Mouse (Mus musculus): ENCODE measurements around the gene Tnn. TPM values are rescaled to one million over a fixed set of nuclear protein-coding genes. Genes with fewer than 3 reads are reported as not detected.

The Tnn gene
- 0.03 and 0.05 TPM in 2 replicates for polyA plus RNA-seq (2015; fragmentation: Nextera tagmentation; extraction: Ambion mirVana)

DNA sequence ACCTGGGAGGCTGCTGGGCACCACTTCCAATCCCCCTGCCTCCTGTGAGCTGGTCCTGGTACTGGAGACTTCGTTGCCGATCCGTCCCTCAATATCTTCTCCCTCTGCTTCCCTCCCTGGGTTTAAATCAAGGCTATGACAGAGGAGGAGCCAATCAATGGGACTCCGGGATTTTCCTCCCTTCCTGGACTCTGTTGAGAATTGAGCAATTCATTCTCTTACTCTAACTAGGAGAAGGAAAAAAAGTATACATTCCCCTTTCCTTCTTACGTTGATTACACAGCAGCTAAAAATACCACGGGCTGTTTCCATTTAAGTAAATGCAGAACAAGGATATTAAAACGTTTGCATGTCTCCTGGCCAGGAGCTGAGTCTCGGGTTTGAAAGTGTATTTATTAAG, at the start of gene Tnn:
Gene Tnn, minus strand, starts transcription at position 101 of the 400 bp plus-strand sequence.
- H3K36me3 ChIP-seq: no peaks in the 10 kb centered on the region
- no peak within 1 kb of the TSS for H3K4me2 ChIP-seq
- H3K9ac ChIP-seq: no peak within 1 kb of the TSS
- H3K27ac ChIP-seq: no peak within 1 kb of the TSS
- H3K9me3 ChIP-seq (replicated peaks): no peaks in the 10 kb centered on the region
- no peak for DNase-seq
- H3K4me1 ChIP-seq (replicated peaks): no peaks in the 10 kb centered on the region
- H3K4me3 ChIP-seq (replicated peaks): no peak within 1 kb of the TSS
- no peaks in the 10 kb centered on the region for H3K27me3 ChIP-seq
- 48% methylated on average over 8 of the region's 8 CpGs for WGBS (ENCODE audit: insufficient replicate concordance)
- no peak for ATAC-seq (ENCODE audit: low read depth)

GRCm38 (mm10) chr1:160195337-160195663, 41.9 kb upstream of the Tnn start:
- 0% methylated on average over 13 of the region's 13 CpGs for WGBS (ENCODE audit: insufficient replicate concordance)

GRCm38 (mm10) chr1:160194529-160195336, 41.4 kb upstream of the Tnn start, which contains the start of gene Mrps14:
TSS of gene Mrps14 (plus strand) at chr1:160195215.
- 8% methylated on average over 31 of the region's 31 CpGs for WGBS (ENCODE audit: insufficient replicate concordance)
- Histone ChIP-seq H3K4me2 (peak within 1 kb of the TSS; percentile 72), H3K27me3 (no peaks in the 10 kb centered on the region), H3K4me3 (replicated peaks) (peak within 1 kb of the TSS; percentile 79), H3K4me1 (replicated peaks) (peaks cover 19% of the 10 kb centered on the region), H3K9ac (peak within 1 kb of the TSS; percentile 81), H3K27ac (peak within 1 kb of the TSS; percentile 72), H3K36me3 (peaks cover 20% of the 10 kb centered on the region), H3K9me3 (replicated peaks) (no peaks in the 10 kb centered on the region)
- ATAC-seq (ENCODE audit: low read depth) (peak; percentile 99), DNase-seq (peak; percentile 98)

More at GRCm38 (mm10) chr1:160195337-160195663, 41.9 kb upstream of the Tnn start:
- Histone ChIP-seq H3K27me3 (no peaks in the 10 kb centered on the region), H3K9ac (peak overlapping the region; percentile 81), H3K27ac (peak overlapping the region; percentile 72), H3K4me2 (peak overlapping the region; percentile 72), H3K36me3 (peaks cover 23% of the 10 kb centered on the region), H3K4me3 (replicated peaks) (peak overlapping the region; percentile 79), H3K9me3 (replicated peaks) (no peaks in the 10 kb centered on the region), H3K4me1 (replicated peaks) (peaks cover 19% of the 10 kb centered on the region)
- ATAC-seq (ENCODE audit: low read depth): peak; percentile 53
- DNase-seq: no peak

DNA sequence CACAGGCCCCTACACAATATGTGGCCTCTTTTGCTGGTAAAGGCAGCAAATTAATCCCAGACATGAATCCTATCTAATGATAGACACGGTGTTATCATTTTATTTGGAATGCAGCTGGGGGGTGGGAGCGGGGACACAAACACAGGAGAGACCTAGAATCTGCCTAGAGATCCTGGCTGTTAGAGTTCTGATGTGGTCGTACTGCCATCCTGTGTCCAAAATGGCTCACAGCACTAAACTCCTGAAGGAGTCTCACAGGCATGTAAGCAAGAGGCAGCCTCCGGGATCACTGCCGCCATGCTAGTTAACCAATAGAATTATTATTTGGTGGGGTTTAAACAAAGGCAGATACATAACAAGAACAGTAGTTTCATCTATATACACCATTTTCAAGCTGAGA, 31.1 kb upstream of the Tnn start:
- H3K4me2 ChIP-seq: no peak overlapping the region
- H3K4me1 ChIP-seq (replicated peaks): no peaks in the 10 kb centered on the region
- H3K36me3 ChIP-seq: no peaks in the 10 kb centered on the region
- H3K9ac ChIP-seq: no peak overlapping the region
- WGBS (ENCODE audit: insufficient replicate concordance): 27% methylated on average over 5 of the region's 5 CpGs
- no peaks in the 10 kb centered on the region for H3K27me3 ChIP-seq
- no peak overlapping the region for H3K27ac ChIP-seq
- no peak for ATAC-seq (ENCODE audit: low read depth)
- no peak for DNase-seq
- H3K4me3 ChIP-seq (replicated peaks): no peak overlapping the region
- no peaks in the 10 kb centered on the region for H3K9me3 ChIP-seq (replicated peaks)

DNA sequence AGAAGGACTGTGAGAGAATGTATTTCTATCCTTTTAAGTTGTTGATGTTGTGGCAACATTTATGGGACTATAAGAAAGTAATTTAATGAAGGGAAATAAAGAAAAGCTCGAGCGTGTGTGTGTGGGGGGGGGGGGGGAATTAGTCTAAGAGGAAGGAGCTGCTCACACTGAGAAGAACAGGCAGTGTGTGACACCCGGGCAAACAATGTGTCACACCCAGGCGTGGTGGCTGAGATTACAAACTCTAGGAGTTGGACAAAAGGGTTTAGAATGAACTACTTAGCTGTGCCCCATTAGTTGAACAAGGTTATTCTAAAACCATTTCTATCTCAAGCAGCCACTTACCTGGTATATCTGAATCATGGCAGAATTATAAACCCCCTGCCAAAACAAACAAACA, 27.8 kb upstream of the Tnn start:
- no peaks in the 10 kb centered on the region for H3K27me3 ChIP-seq
- no peak overlapping the region for H3K9ac ChIP-seq
- WGBS (ENCODE audit: insufficient replicate concordance): 35% methylated on average over 4 of the region's 4 CpGs
- DNase-seq (no peak), ATAC-seq (ENCODE audit: low read depth) (no peak)
- H3K4me3 ChIP-seq (replicated peaks): no peak overlapping the region
- no peaks in the 10 kb centered on the region for H3K36me3 ChIP-seq
- no peak overlapping the region for H3K4me2 ChIP-seq
- H3K27ac ChIP-seq: no peak overlapping the region
- no peaks in the 10 kb centered on the region for H3K9me3 ChIP-seq (replicated peaks)
- no peaks in the 10 kb centered on the region for H3K4me1 ChIP-seq (replicated peaks)

DNA sequence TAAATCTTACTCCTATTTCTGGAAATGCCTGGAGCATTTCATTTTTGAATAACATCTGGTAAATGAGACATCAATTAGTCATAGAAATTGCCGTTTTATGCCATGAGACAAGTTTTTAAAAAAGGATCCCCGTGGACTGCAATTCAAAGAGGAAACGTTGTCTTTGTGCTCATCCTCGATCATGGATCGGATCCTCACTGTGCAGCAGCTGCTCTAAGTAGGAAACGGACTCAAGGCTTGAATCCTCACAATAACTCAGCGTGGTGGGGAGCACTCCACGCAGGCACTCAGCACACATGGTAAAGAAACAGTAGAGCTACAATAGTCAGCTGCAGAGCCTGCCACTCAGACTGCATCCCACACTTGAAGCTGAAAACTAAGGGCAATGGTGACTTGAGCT, 23.5 kb upstream of the Tnn start:
- H3K9ac ChIP-seq: no peak overlapping the region
- ATAC-seq (ENCODE audit: low read depth): no peak
- no peak for DNase-seq
- WGBS (ENCODE audit: insufficient replicate concordance): 72% methylated on average over 8 of the region's 8 CpGs
- no peak overlapping the region for H3K4me2 ChIP-seq
- H3K4me1 ChIP-seq (replicated peaks): no peaks in the 10 kb centered on the region
- no peaks in the 10 kb centered on the region for H3K36me3 ChIP-seq
- no peaks in the 10 kb centered on the region for H3K9me3 ChIP-seq (replicated peaks)
- no peak overlapping the region for H3K4me3 ChIP-seq (replicated peaks)
- no peak overlapping the region for H3K27ac ChIP-seq
- no peaks in the 10 kb centered on the region for H3K27me3 ChIP-seq

DNA sequence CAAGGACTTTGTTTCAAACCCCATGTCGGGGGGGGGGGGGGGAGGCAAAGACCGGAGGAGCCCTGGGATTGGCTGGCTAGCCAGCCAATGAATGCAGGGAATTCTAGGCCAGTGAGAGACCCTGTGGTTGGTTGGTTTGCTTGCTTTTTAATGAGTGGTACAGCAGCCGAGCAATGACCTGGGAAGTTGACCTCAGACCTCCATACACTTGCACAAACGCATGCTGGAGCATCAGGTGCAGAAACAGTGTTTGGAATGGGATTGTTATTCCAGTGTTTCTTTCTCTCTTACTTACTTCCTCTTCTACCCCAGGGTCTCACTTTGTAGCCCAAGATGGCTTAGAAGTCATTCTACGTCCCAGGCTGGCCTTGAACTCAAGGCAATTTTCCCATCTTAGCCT, 13.2 kb upstream of the Tnn start:
- H3K27me3 ChIP-seq: no peaks in the 10 kb centered on the region
- DNase-seq (no peak), ATAC-seq (ENCODE audit: low read depth) (no peak)
- no peak overlapping the region for H3K27ac ChIP-seq
- H3K4me2 ChIP-seq: no peak overlapping the region
- H3K9ac ChIP-seq: no peak overlapping the region
- H3K4me3 ChIP-seq (replicated peaks): no peak overlapping the region
- WGBS (ENCODE audit: insufficient replicate concordance): 59% methylated on average over 3 of the region's 5 CpGs
- H3K36me3 ChIP-seq: no peaks in the 10 kb centered on the region
- H3K4me1 ChIP-seq (replicated peaks): no peaks in the 10 kb centered on the region
- no peaks in the 10 kb centered on the region for H3K9me3 ChIP-seq (replicated peaks)

DNA sequence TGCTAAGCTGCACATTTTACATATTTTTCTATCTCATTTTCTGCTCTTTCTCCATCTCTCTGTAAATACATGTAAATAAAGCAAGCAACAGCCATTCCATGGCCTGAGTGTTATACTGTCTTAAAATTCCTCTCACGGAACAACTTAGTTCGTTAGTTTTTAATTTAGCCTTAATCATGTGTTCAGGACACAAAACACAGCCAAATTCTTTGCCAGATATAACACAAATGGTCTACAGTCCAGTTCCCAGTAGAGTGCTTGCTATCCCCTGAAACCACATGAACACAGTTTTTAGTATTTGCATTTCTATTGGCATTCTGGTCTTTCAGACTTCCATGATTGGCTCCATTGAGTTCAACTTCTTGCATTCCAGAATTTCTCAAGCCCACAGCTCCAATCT, 4.8 kb upstream of the Tnn start:
- 66% methylated on average over 2 of the region's 2 CpGs for WGBS (ENCODE audit: insufficient replicate concordance)
- DNase-seq: no peak
- no peak overlapping the region for H3K4me3 ChIP-seq (replicated peaks)

DNA sequence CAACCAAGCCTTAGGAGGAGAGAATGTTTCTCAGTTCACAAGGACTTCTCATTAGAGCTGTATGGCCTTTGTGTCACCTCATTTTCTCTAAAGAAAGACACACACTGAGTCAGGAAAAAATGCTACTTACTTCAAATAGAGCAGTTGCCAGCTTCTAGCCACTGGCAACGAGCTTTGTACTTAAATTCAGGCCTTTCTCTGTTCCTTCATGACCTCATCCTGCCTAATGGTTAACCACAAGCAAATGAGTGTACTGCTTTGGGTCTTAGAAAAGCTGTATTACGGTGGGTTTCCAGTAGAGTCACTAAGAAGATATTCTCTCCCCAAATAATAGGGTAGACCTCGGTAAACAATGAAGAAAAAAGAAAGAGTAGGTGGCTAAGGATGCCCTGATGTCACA, 2.7 kb downstream of the Tnn start:
- Histone ChIP-seq H3K4me1 (replicated peaks) (no peaks in the 10 kb centered on the region), H3K9ac (no peak overlapping the region), H3K27ac (no peak overlapping the region), H3K36me3 (no peaks in the 10 kb centered on the region), H3K4me3 (replicated peaks) (no peak overlapping the region), H3K27me3 (no peaks in the 10 kb centered on the region), H3K4me2 (no peak overlapping the region), H3K9me3 (replicated peaks) (no peaks in the 10 kb centered on the region)
- WGBS (ENCODE audit: insufficient replicate concordance): 37% methylated on average over 3 of the region's 3 CpGs
- ATAC-seq (ENCODE audit: low read depth): no peak
- no peak for DNase-seq

More for the DNA sequence above, 4.8 kb upstream of the Tnn start:
- Histone ChIP-seq H3K4me1 (replicated peaks) (no peaks in the 10 kb centered on the region), H3K9ac (no peak overlapping the region), H3K36me3 (no peaks in the 10 kb centered on the region), H3K27me3 (no peaks in the 10 kb centered on the region), H3K4me2 (no peak overlapping the region), H3K9me3 (replicated peaks) (no peaks in the 10 kb centered on the region), H3K27ac (no peak overlapping the region)
- ATAC-seq (ENCODE audit: low read depth): no peak

DNA sequence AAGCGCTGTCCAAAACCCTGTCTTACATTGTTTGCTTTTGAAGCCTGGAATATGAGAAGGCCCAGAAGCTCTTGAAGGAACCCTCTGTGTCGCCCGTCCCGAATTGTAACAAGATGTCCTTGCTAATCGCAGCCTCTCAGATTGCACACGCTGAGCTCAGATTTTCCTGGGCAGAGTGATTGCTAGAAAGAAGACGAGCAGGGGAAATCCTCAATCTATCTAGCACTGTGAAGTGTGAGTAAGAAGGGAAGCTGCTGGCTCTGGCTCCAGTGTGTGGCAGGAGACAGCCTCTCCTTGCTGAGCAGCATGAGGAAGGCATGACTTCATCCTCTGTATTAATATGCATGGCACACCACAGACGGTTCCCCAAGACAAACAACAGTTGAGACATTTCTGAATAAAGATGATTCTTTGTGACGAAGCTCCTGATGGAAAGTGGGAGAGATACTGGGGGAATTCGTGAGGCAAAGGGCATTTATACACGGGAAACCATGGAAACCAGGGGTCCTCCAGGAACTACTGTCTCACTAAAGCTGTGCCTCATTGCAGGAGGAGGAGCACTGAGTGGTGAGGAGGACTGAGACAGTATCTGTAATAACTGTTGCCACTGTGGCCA, 4.0 kb downstream of the Tnn start:
- H3K4me1 ChIP-seq (replicated peaks): no peaks in the 10 kb centered on the region
- no peaks in the 10 kb centered on the region for H3K36me3 ChIP-seq
- no peak overlapping the region for H3K4me2 ChIP-seq
- no peaks in the 10 kb centered on the region for H3K9me3 ChIP-seq (replicated peaks)
- WGBS (ENCODE audit: insufficient replicate concordance): 56% methylated on average over 11 of the region's 11 CpGs
- no peak for ATAC-seq (ENCODE audit: low read depth)
- no peak overlapping the region for H3K27ac ChIP-seq
- no peak overlapping the region for H3K4me3 ChIP-seq (replicated peaks)
- DNase-seq: no peak
- H3K9ac ChIP-seq: no peak overlapping the region
- H3K27me3 ChIP-seq: no peaks in the 10 kb centered on the region

DNA sequence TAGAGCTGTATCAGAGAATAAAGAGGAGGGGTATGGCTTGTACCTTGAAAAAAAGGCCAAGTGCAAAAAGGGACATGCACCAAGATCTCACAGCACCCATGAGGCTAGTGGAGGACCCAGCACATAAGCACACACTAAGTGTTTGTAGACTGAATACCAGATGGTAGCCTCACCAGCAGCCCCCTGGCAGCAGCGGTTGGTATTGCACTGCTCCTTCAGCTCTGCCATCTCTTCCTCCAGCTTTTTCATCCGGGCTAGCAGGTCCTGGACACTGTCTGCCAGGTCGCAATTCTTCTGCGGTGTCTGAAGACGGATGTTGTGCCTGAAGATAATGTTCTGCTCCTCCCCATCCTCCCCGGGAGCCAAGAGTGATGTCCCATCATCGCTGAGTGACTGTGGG, 6.1 kb downstream of the Tnn start:
- Histone ChIP-seq H3K4me3 (replicated peaks) (no peak overlapping the region), H3K9me3 (replicated peaks) (no peaks in the 10 kb centered on the region), H3K27me3 (no peaks in the 10 kb centered on the region), H3K4me1 (replicated peaks) (no peaks in the 10 kb centered on the region), H3K9ac (no peak overlapping the region), H3K4me2 (no peak overlapping the region), H3K27ac (no peak overlapping the region), H3K36me3 (no peaks in the 10 kb centered on the region)
- WGBS (ENCODE audit: insufficient replicate concordance): 63% methylated on average over 7 of the region's 7 CpGs
- DNase-seq (no peak), ATAC-seq (ENCODE audit: low read depth) (no peak)

DNA sequence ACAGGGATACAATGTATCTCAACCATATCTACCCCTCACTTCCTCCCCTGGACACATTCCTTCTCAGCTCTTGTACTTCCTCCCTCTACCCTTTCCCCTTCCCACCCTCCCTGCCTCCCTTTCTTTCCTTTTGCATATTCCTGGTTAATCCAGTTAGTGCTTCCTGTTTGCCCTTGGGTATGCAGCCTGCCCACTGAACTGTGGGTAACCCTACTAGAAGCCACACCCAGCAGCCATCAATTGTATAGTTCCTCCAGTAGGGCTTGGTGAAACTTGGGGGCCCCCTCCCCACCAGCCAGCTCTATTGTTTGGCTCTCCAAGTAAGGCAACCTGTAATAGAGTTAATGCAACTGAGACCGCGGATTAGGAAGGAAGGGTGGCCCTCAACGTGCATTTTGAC, 7.8 kb downstream of the Tnn start:
- H3K27me3 ChIP-seq: no peaks in the 10 kb centered on the region
- ATAC-seq (ENCODE audit: low read depth): no peak
- WGBS (ENCODE audit: insufficient replicate concordance): 60% methylated on average over 3 of the region's 3 CpGs
- no peaks in the 10 kb centered on the region for H3K9me3 ChIP-seq (replicated peaks)
- no peak overlapping the region for H3K4me2 ChIP-seq
- no peak overlapping the region for H3K9ac ChIP-seq
- DNase-seq: no peak
- H3K36me3 ChIP-seq: no peaks in the 10 kb centered on the region
- H3K4me1 ChIP-seq (replicated peaks): no peaks in the 10 kb centered on the region
- H3K4me3 ChIP-seq (replicated peaks): no peak overlapping the region
- no peak overlapping the region for H3K27ac ChIP-seq

Data from liver, embryonic 13.5 days (tissue).